Mouse (Mus musculus): Measurements from ENCODE around the gene Fndc9. TPM values are rescaled to one million over a fixed set of nuclear protein-coding genes. Genes with fewer than 3 reads are reported as not detected.

Gene Fndc9
- polyA plus RNA-seq, 1 experiment from 2014 or later, result 0.03 TPM

GRCm38 (mm10) chr11:46233966-46234365 lies 1.4 kb upstream of the Fndc9 start:
- no peak overlapping the region for H3K4me3 ChIP-seq (replicated peaks)
- no peaks in the 10 kb centered on the region for H3K9me3 ChIP-seq (replicated peaks)
- ATAC-seq (ENCODE audit: insufficient read depth), result no peak
- no peaks in the 10 kb centered on the region for H3K36me3 ChIP-seq (replicated peaks)
- H3K9ac ChIP-seq, result no peak overlapping the region
- no peaks in the 10 kb centered on the region for H3K4me1 ChIP-seq (replicated peaks)
- H3K27ac ChIP-seq (replicated peaks), result no peak overlapping the region
- 74% methylated on average over 4 of the region's 4 CpGs for WGBS (ENCODE audit: insufficient replicate concordance)
- H3K27me3 ChIP-seq, result no peaks in the 10 kb centered on the region
- no peak overlapping the region for H3K4me2 ChIP-seq

GRCm38 (mm10) chr11:46236976-46237375 lies 1.6 kb downstream of the Fndc9 start:
- 37% methylated on average over 4 of the region's 4 CpGs for WGBS (ENCODE audit: insufficient replicate concordance)
- Histone ChIP-seq H3K27ac (replicated peaks) (no peak overlapping the region), H3K4me3 (replicated peaks) (no peak overlapping the region), H3K4me1 (replicated peaks) (peaks cover 21% of the 10 kb centered on the region), H3K27me3 (no peaks in the 10 kb centered on the region), H3K4me2 (no peak overlapping the region), H3K9me3 (replicated peaks) (no peaks in the 10 kb centered on the region), H3K36me3 (replicated peaks) (peaks cover 6% of the 10 kb centered on the region; the same call in 1 of the 2 replicates), H3K9ac (no peak overlapping the region)
- ATAC-seq (ENCODE audit: insufficient read depth), result no peak

- peak; percentile 96 for ATAC-seq (ENCODE audit: insufficient read depth)
- Histone ChIP-seq H3K4me1 (replicated peaks) (peaks cover 31% of the 10 kb centered on the region), H3K9me3 (replicated peaks) (no peaks in the 10 kb centered on the region), H3K36me3 (replicated peaks) (peaks cover 8% of the 10 kb centered on the region; the same call in 1 of the 2 replicates), H3K27me3 (no peaks in the 10 kb centered on the region), H3K27ac (replicated peaks) (peak overlapping the region; percentile 75), H3K4me2 (peak overlapping the region; percentile 58), H3K4me3 (replicated peaks) (no peak overlapping the region), H3K9ac (no peak overlapping the region)
- WGBS (ENCODE audit: insufficient replicate concordance), result 23% methylated on average over 7 of the region's 7 CpGs
Observed at GRCm38 (mm10) chr11:46241150-46241673, 5.9 kb downstream of the Fndc9 start.

GRCm38 (mm10) chr11:46241985-46242384 lies 6.7 kb downstream of the Fndc9 start:
- peak overlapping the region; percentile 58 for H3K4me2 ChIP-seq
- peaks cover 31% of the 10 kb centered on the region for H3K4me1 ChIP-seq (replicated peaks)
- H3K36me3 ChIP-seq (replicated peaks), result peaks cover 8% of the 10 kb centered on the region; the same call in 1 of the 2 replicates
- H3K4me3 ChIP-seq (replicated peaks), result no peak overlapping the region
- H3K9me3 ChIP-seq (replicated peaks), result no peaks in the 10 kb centered on the region
- no peak overlapping the region for H3K9ac ChIP-seq
- peak overlapping the region; percentile 57 for H3K27ac ChIP-seq (replicated peaks)
- ATAC-seq (ENCODE audit: insufficient read depth), result peak; percentile 51
- no peaks in the 10 kb centered on the region for H3K27me3 ChIP-seq
- WGBS (ENCODE audit: insufficient replicate concordance), result 63% methylated on average over 8 of the region's 8 CpGs

- Histone ChIP-seq H3K4me1 (replicated peaks) (peaks cover 30% of the 10 kb centered on the region), H3K4me3 (replicated peaks) (no peak overlapping the region), H3K4me2 (no peak overlapping the region), H3K27me3 (no peaks in the 10 kb centered on the region), H3K27ac (replicated peaks) (no peak overlapping the region), H3K9ac (no peak overlapping the region), H3K9me3 (replicated peaks) (no peaks in the 10 kb centered on the region), H3K36me3 (replicated peaks) (peaks cover 5% of the 10 kb centered on the region; the same call in 1 of the 2 replicates)
- no peak for ATAC-seq (ENCODE audit: insufficient read depth)
- 81% methylated on average over 23 of the region's 23 CpGs for WGBS (ENCODE audit: insufficient replicate concordance)
Observed at GRCm38 (mm10) chr11:46244731-46245604, 9.6 kb downstream of the Fndc9 start.

GRCm38 (mm10) chr11:46245926-46246325 lies 10.6 kb downstream of the Fndc9 start:
- Histone ChIP-seq H3K9me3 (replicated peaks) (no peaks in the 10 kb centered on the region), H3K4me2 (no peak overlapping the region), H3K4me3 (replicated peaks) (no peak overlapping the region), H3K27ac (replicated peaks) (no peak overlapping the region), H3K36me3 (replicated peaks) (0 out of 2 replicates have a peak, but pooled peaks cover 5% of the 10 kb centered on the region), H3K4me1 (replicated peaks) (peaks cover 21% of the 10 kb centered on the region), H3K9ac (no peak overlapping the region), H3K27me3 (no peaks in the 10 kb centered on the region)
- ATAC-seq (ENCODE audit: insufficient read depth), result no peak
- WGBS (ENCODE audit: insufficient replicate concordance), result 62% methylated on average over 8 of the region's 8 CpGs

GRCm38 (mm10) chr11:46246393-46246792 lies 11.1 kb downstream of the Fndc9 start:
- no peak overlapping the region for H3K4me3 ChIP-seq (replicated peaks)
- no peaks in the 10 kb centered on the region for H3K9me3 ChIP-seq (replicated peaks)
- H3K9ac ChIP-seq, result no peak overlapping the region
- H3K36me3 ChIP-seq (replicated peaks), result 0 out of 2 replicates have a peak, but pooled peaks cover 5% of the 10 kb centered on the region
- 56% methylated on average over 7 of the region's 7 CpGs for WGBS (ENCODE audit: insufficient replicate concordance)
- no peak overlapping the region for H3K27ac ChIP-seq (replicated peaks)
- H3K27me3 ChIP-seq, result no peaks in the 10 kb centered on the region
- peaks cover 16% of the 10 kb centered on the region for H3K4me1 ChIP-seq (replicated peaks)
- H3K4me2 ChIP-seq, result no peak overlapping the region
- no peak for ATAC-seq (ENCODE audit: insufficient read depth)

GRCm38 (mm10) chr11:46248352-46248751 lies 13.0 kb downstream of the Fndc9 start:
- no peaks in the 10 kb centered on the region for H3K9me3 ChIP-seq (replicated peaks)
- no peak overlapping the region for H3K27ac ChIP-seq (replicated peaks)
- H3K9ac ChIP-seq, result no peak overlapping the region
- H3K4me3 ChIP-seq (replicated peaks), result no peak overlapping the region
- H3K27me3 ChIP-seq, result no peaks in the 10 kb centered on the region
- peaks cover 3% of the 10 kb centered on the region for H3K4me1 ChIP-seq (replicated peaks)
- H3K4me2 ChIP-seq, result no peak overlapping the region
- WGBS (ENCODE audit: insufficient replicate concordance), result 84% methylated on average over 3 of the region's 3 CpGs
- H3K36me3 ChIP-seq (replicated peaks), result no peaks in the 10 kb centered on the region
- no peak for ATAC-seq (ENCODE audit: insufficient read depth)

GRCm38 (mm10) chr11:46251994-46252393 lies 16.7 kb downstream of the Fndc9 start:
- Histone ChIP-seq H3K4me1 (replicated peaks) (no peaks in the 10 kb centered on the region), H3K4me3 (replicated peaks) (no peak overlapping the region), H3K27ac (replicated peaks) (no peak overlapping the region), H3K27me3 (no peaks in the 10 kb centered on the region), H3K36me3 (replicated peaks) (no peaks in the 10 kb centered on the region; the same call in 1 of the 2 replicates), H3K4me2 (no peak overlapping the region), H3K9me3 (replicated peaks) (no peaks in the 10 kb centered on the region), H3K9ac (no peak overlapping the region)
- ATAC-seq (ENCODE audit: insufficient read depth), result no peak
- 30% methylated on average over 7 of the region's 7 CpGs for WGBS (ENCODE audit: insufficient replicate concordance)

GRCm38 (mm10) chr11:46255291-46255690 lies 20.0 kb downstream of the Fndc9 start:
- 67% methylated on average over 2 of the region's 2 CpGs for WGBS (ENCODE audit: insufficient replicate concordance)
- Histone ChIP-seq H3K27ac (replicated peaks) (no peak overlapping the region), H3K4me3 (replicated peaks) (no peak overlapping the region), H3K4me2 (no peak overlapping the region), H3K27me3 (no peaks in the 10 kb centered on the region), H3K9me3 (replicated peaks) (no peaks in the 10 kb centered on the region), H3K9ac (no peak overlapping the region), H3K36me3 (replicated peaks) (no peaks in the 10 kb centered on the region; the same call in 1 of the 2 replicates), H3K4me1 (replicated peaks) (no peaks in the 10 kb centered on the region)
- no peak for ATAC-seq (ENCODE audit: insufficient read depth)

GRCm38 (mm10) chr11:46258207-46258606 lies 22.9 kb downstream of the Fndc9 start:
- H3K4me3 ChIP-seq (replicated peaks), result no peak overlapping the region
- H3K9me3 ChIP-seq (replicated peaks), result no peaks in the 10 kb centered on the region
- H3K27ac ChIP-seq (replicated peaks), result no peak overlapping the region
- H3K27me3 ChIP-seq, result no peaks in the 10 kb centered on the region
- 60% methylated on average over 4 of the region's 4 CpGs for WGBS (ENCODE audit: insufficient replicate concordance)
- no peak for ATAC-seq (ENCODE audit: insufficient read depth)
- H3K4me2 ChIP-seq, result no peak overlapping the region
- no peaks in the 10 kb centered on the region for H3K4me1 ChIP-seq (replicated peaks)
- no peaks in the 10 kb centered on the region; the same call in 1 of the 2 replicates for H3K36me3 ChIP-seq (replicated peaks)
- no peak overlapping the region for H3K9ac ChIP-seq
